Mouse (Mus musculus): ENCODE results near the gene Naa16. TPM values are rescaled to one million over a fixed set of nuclear protein-coding genes. Genes with fewer than 3 reads are reported as not detected.

Naa16 gene
- polyA plus RNA-seq, 1 experiment, result 11.2 TPM

GRCm38 (mm10) chr14:79312719-79313118, 77.9 kb downstream of the Naa16 start:
- TF ChIP-seq POLR2A (IDR thresholded peaks at IDR 0.05; ENCODE audit: borderline replicate concordance, insufficient read depth, low read length) (no peak), CTCF (IDR thresholded peaks at IDR 0.05; ENCODE audit: borderline replicate concordance, insufficient read depth, low read depth, low read length) (no peak)
- Histone ChIP-seq H3K27me3 (ENCODE audit: control insufficient read depth, insufficient read depth, low read length) (no peaks in the 10 kb centered on the region), H3K27ac (ENCODE audit: insufficient read depth, low read length) (no peak overlapping the region), H3K4me3 (replicated peaks; ENCODE audit: insufficient read depth, low read depth, low read length) (no peak overlapping the region), H3K4me1 (ENCODE audit: control insufficient read depth, insufficient read depth, low read length) (peaks cover 5% of the 10 kb centered on the region)
- DNase-seq, result no peak
- 65% methylated on average over 4 of the region's 4 CpGs for WGBS

- Histone ChIP-seq H3K4me3 (replicated peaks; ENCODE audit: insufficient read depth, low read depth, low read length) (no peak overlapping the region), H3K27me3 (ENCODE audit: control insufficient read depth, insufficient read depth, low read length) (no peaks in the 10 kb centered on the region), H3K4me1 (ENCODE audit: control insufficient read depth, insufficient read depth, low read length) (peaks cover 5% of the 10 kb centered on the region), H3K27ac (ENCODE audit: insufficient read depth, low read length) (no peak overlapping the region)
- no peak for DNase-seq
- no peak for TF ChIP-seq POLR2A (IDR thresholded peaks at IDR 0.05; ENCODE audit: borderline replicate concordance, insufficient read depth, low read length)
- no peak for TF ChIP-seq CTCF (IDR thresholded peaks at IDR 0.05; ENCODE audit: borderline replicate concordance, insufficient read depth, low read depth, low read length)
- WGBS, result 71% methylated on average over 4 of the region's 4 CpGs
Measured at GRCm38 (mm10) chr14:79311918-79312454, 78.6 kb downstream of the Naa16 start.

GRCm38 (mm10) chr14:79309115-79309514, 81.5 kb downstream of the Naa16 start:
- 75% methylated on average over 4 of the region's 4 CpGs for WGBS

GRCm38 (mm10) chr14:79308364-79308763, 82.2 kb downstream of the Naa16 start:
- Histone ChIP-seq H3K4me1 (ENCODE audit: control insufficient read depth, insufficient read depth, low read length) (peaks cover 5% of the 10 kb centered on the region), H3K4me3 (replicated peaks; ENCODE audit: insufficient read depth, low read depth, low read length) (no peak overlapping the region), H3K27me3 (ENCODE audit: control insufficient read depth, insufficient read depth, low read length) (no peaks in the 10 kb centered on the region), H3K27ac (ENCODE audit: insufficient read depth, low read length) (no peak overlapping the region)
- TF ChIP-seq POLR2A (IDR thresholded peaks at IDR 0.05; ENCODE audit: borderline replicate concordance, insufficient read depth, low read length), result no peak
- no peak for TF ChIP-seq CTCF (IDR thresholded peaks at IDR 0.05; ENCODE audit: borderline replicate concordance, insufficient read depth, low read depth, low read length)
- 7% methylated on average over 4 of the region's 4 CpGs for WGBS
- DNase-seq, result no peak

More at GRCm38 (mm10) chr14:79309115-79309514, 81.5 kb downstream of the Naa16 start:
- no peaks in the 10 kb centered on the region for H3K27me3 ChIP-seq (ENCODE audit: control insufficient read depth, insufficient read depth, low read length)
- no peak for TF ChIP-seq CTCF (IDR thresholded peaks at IDR 0.05; ENCODE audit: borderline replicate concordance, insufficient read depth, low read depth, low read length)
- TF ChIP-seq POLR2A (IDR thresholded peaks at IDR 0.05; ENCODE audit: borderline replicate concordance, insufficient read depth, low read length), result no peak
- H3K4me3 ChIP-seq (replicated peaks; ENCODE audit: insufficient read depth, low read depth, low read length), result no peak overlapping the region
- H3K4me1 ChIP-seq (ENCODE audit: control insufficient read depth, insufficient read depth, low read length), result peaks cover 5% of the 10 kb centered on the region
- no peak overlapping the region for H3K27ac ChIP-seq (ENCODE audit: insufficient read depth, low read length)
- DNase-seq, result no peak

GRCm38 (mm10) chr14:79307908-79308307, 82.7 kb downstream of the Naa16 start:
- H3K27me3 ChIP-seq (ENCODE audit: control insufficient read depth, insufficient read depth, low read length), result no peaks in the 10 kb centered on the region
- TF ChIP-seq POLR2A (IDR thresholded peaks at IDR 0.05; ENCODE audit: borderline replicate concordance, insufficient read depth, low read length) (no peak), CTCF (IDR thresholded peaks at IDR 0.05; ENCODE audit: borderline replicate concordance, insufficient read depth, low read depth, low read length) (no peak)
- DNase-seq, result no peak
- peaks cover 5% of the 10 kb centered on the region for H3K4me1 ChIP-seq (ENCODE audit: control insufficient read depth, insufficient read depth, low read length)
- H3K4me3 ChIP-seq (replicated peaks; ENCODE audit: insufficient read depth, low read depth, low read length), result no peak overlapping the region
- H3K27ac ChIP-seq (ENCODE audit: insufficient read depth, low read length), result no peak overlapping the region
- WGBS, result 68% methylated on average over 5 of the region's 5 CpGs

- no peak for DNase-seq
- Histone ChIP-seq H3K27me3 (ENCODE audit: control insufficient read depth, insufficient read depth, low read length) (no peaks in the 10 kb centered on the region), H3K27ac (ENCODE audit: insufficient read depth, low read length) (no peak overlapping the region), H3K4me3 (replicated peaks; ENCODE audit: insufficient read depth, low read depth, low read length) (no peak overlapping the region), H3K4me1 (ENCODE audit: control insufficient read depth, insufficient read depth, low read length) (peaks cover 5% of the 10 kb centered on the region)
- WGBS, result 96% methylated on average over 7 of the region's 7 CpGs
- no peak for TF ChIP-seq POLR2A (IDR thresholded peaks at IDR 0.05; ENCODE audit: borderline replicate concordance, insufficient read depth, low read length)
- no peak for TF ChIP-seq CTCF (IDR thresholded peaks at IDR 0.05; ENCODE audit: borderline replicate concordance, insufficient read depth, low read depth, low read length)
Measured at GRCm38 (mm10) chr14:79307138-79307537, 83.4 kb downstream of the Naa16 start.

GRCm38 (mm10) chr14:79304873-79305464, 85.6 kb downstream of the Naa16 start:
- Histone ChIP-seq H3K4me3 (replicated peaks; ENCODE audit: insufficient read depth, low read depth, low read length) (no peak overlapping the region), H3K27ac (ENCODE audit: insufficient read depth, low read length) (no peak overlapping the region), H3K27me3 (ENCODE audit: control insufficient read depth, insufficient read depth, low read length) (no peaks in the 10 kb centered on the region), H3K4me1 (ENCODE audit: control insufficient read depth, insufficient read depth, low read length) (peaks cover 5% of the 10 kb centered on the region)
- TF ChIP-seq POLR2A (IDR thresholded peaks at IDR 0.05; ENCODE audit: borderline replicate concordance, insufficient read depth, low read length), result no peak
- no peak for TF ChIP-seq CTCF (IDR thresholded peaks at IDR 0.05; ENCODE audit: borderline replicate concordance, insufficient read depth, low read depth, low read length)
- no peak for DNase-seq
- WGBS, result 80% methylated on average over 6 of the region's 6 CpGs

GRCm38 (mm10) chr14:79303150-79303549, 87.4 kb downstream of the Naa16 start:
- Histone ChIP-seq H3K27ac (ENCODE audit: insufficient read depth, low read length) (no peak overlapping the region), H3K4me3 (replicated peaks; ENCODE audit: insufficient read depth, low read depth, low read length) (no peak overlapping the region), H3K27me3 (ENCODE audit: control insufficient read depth, insufficient read depth, low read length) (no peaks in the 10 kb centered on the region), H3K4me1 (ENCODE audit: control insufficient read depth, insufficient read depth, low read length) (peaks cover under 1% of the 10 kb centered on the region; the same call in 1 of the 2 replicates)
- WGBS, result 94% methylated on average over 2 of the region's 2 CpGs
- no peak for DNase-seq
- no peak for TF ChIP-seq CTCF (IDR thresholded peaks at IDR 0.05; ENCODE audit: borderline replicate concordance, insufficient read depth, low read depth, low read length)
- no peak for TF ChIP-seq POLR2A (IDR thresholded peaks at IDR 0.05; ENCODE audit: borderline replicate concordance, insufficient read depth, low read length)

Data from cerebellum, adult 2 months (tissue).